Mouse (Mus musculus) bone marrow macrophage, adult 2 months (primary cell): ENCODE results near the gene Rnf181.

ENCODE experiments used
- CTCF ChIP-seq: IDR thresholded peaks from 2 replicates; pipeline ENCODE4 v1.5.1; 2012; ENCODE audit warnings: low read depth, mild to moderate bottlenecking, low read length, moderate library complexity
- POLR2A ChIP-seq: IDR thresholded peaks from 2 replicates; pipeline ENCODE4 v1.6.1; 2012; ENCODE audit warnings: mild to moderate bottlenecking, low read depth, low read length, borderline replicate concordance

- TF ChIP-seq CTCF: no peak
- TF ChIP-seq POLR2A: no peak
Measured at GRCm38 (mm10) chr6:72313124-72313867, 53.5 kb downstream of the Rnf181 start.
